Mouse (Mus musculus): ENCODE measurements around the gene Ube2e1.

Gene Ube2e1

DNA sequence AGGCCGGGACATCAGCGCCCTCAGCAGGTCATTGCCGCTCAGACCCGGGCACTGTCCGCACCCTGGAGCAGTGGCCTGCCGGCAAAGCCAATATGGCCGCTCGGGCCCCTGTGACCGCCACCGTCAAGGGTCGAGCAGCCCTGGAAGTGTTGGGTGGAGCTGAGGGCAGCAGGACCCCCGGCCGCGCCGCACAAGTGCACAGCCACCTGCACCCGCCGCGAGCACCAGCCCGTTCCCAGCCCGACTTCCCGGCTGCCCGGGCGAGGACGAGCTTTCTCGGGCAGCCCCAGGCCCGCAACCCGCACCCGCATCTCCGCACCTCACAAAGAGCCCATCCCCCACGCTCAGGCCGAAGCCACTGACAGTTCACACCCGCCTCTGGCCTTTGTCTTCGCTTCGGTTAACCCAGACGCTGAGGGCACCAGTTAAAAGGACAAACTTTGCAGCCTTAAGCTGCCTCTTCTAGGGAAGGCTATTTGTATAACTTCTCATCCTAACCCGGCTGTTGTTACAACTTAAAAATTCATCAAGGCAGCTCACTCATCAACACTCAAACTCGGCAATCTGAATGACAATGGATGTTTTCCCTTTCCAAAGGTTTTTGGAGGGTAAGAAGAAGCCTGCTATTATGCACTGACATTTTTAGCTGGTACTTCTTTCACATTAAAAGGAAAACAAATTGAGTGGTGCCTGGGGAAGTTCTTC lies 4.5 kb downstream of the Ube2e1 start:
- no peak for DNase-seq (ENCODE audit: low read depth, low spot score)

DNA sequence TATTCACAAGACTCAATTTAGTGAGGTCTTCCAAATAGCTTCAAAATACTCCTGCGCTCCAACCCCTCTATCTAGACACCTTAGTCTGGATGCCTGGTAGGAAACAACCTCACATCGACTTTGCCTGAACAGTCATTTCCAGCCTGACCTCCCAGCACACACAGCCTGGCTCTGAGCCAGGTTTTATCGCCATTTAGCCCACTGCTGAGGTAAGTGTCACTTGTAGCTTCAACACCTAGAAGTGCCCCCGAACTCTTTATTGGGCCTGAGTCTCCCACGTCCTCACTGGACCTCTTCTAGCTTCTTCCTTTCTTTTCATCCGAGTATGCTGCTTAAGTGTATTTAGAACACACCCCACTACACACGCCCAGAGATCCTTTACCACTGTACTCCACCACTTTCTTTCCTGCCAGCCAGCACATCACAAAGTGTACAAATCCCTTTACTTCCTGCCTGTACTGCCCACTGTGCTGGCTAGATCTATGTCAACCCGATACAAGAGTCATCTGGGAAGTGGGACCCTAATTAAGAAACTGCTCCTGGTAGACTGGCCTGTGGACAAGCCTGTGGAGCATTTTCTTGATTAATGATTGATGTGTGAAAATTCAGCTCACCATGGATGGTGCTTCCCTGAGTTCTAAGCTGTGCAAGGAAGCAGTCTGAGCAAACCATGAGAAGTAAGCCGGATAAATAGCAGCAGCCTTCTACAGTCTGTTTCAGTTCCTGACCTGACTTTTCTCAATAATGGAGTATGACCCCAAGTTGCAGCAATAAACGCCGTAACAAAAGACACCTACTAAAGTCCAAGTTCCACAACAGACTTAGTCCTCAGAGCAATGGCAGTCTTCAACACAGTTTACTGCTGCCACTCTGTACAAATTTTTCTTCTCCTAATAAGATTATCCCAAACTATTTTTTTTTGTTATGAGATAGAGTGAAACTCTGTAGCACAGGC lies 13.9 kb downstream of the Ube2e1 start:
- DNase-seq (ENCODE audit: low read depth, low spot score): no peak

DNA sequence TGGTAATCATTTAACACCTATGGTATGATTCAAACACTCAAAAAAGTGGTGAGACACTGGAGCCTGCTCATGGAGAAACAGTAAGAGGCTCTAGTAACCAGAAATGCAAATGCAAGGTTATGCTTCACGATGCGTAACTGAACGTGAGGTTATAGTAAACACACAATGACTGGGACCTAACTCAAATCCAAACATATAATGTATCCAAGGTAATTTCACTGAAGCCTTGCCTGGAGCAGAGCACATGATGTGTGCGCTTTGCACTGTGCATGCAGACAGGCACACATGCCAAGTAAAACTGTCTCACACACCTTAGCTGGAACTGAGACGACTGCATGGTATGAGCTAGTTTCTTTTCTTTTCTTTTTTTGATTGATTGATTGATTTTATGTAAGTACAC lies 27.5 kb downstream of the Ube2e1 start:
- DNase-seq (ENCODE audit: low read depth, low spot score): no peak

DNA sequence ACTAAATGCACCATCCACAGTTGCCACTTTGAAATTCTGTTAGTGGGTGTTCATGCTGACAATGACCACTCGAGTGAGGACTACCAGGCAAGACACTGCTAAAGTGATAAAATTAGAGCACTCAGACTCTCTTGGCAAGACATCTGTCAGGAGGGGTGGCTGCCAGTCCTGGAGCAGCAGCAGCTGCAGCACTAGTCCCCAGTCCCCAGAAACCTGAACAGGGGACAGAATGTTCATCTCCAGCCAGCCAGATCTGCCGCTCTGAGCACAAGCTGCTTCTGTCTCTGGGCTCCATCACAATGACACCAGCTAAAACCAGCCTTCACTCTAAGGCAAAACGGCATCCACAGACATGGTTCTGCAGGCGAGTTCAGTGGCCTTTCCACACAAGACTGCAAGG lies 28.4 kb downstream of the Ube2e1 start:
- DNase-seq (ENCODE audit: low read depth, low spot score): no peak

DNA sequence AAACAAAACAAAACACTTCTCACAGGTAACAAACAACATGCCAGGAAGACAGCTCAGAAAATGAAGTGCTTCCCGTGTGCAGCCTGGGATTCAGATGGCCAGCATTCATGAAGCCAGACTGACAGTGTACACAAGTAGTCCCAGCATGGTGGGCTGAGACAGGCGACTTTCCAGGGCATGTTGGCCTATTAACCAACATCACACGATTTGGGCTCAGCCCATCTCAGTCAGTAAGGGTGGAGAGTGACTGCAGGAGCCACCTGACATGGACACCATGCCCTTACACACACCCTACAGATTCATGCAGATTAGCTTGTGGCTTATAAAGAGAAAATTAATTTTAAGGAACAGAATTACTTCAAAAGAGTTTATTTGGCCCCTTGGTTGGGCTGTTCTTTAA lies 28.9 kb downstream of the Ube2e1 start:
- no peak for DNase-seq (ENCODE audit: low read depth, low spot score)

DNA sequence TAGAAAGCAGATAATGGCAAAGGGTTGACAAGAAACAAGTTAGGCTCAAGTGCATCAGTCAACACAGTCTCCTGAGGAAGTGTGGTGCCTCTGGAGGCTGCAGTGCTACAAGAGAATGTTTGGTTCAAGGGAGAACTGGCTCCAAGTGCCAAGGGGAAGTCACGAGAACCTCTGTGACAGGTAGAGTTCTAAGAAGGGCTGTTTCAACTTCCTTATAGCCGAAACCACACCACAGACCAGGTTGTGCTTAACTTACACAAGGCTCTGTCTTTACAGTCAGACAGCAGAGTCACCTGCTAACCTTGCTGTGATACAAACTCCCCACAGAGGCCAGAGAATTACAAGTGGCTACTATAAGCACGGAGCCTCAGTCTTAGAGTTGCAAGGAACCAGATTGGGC lies 30.1 kb downstream of the Ube2e1 start:
- DNase-seq (ENCODE audit: low read depth, low spot score): no peak

DNA sequence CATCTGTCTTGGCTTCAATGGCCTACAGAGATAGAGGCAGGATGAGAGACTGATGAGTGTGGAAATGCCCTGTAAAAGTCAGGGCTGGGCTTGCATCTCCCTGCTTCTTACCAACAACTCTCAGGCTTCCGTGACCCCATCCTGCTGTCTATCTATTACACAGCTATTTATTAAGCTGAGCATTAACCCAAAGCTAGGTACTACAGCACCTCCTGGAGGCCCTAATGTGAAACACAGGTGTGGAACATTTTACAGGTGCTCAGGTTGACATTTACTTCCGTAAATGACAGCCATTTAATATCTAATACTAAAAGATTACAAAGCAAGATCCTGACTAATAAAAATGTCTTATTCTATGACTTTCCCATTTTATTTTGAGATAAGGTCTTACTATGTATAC lies 31.0 kb downstream of the Ube2e1 start:
- DNase-seq (ENCODE audit: low read depth, low spot score): no peak

DNA sequence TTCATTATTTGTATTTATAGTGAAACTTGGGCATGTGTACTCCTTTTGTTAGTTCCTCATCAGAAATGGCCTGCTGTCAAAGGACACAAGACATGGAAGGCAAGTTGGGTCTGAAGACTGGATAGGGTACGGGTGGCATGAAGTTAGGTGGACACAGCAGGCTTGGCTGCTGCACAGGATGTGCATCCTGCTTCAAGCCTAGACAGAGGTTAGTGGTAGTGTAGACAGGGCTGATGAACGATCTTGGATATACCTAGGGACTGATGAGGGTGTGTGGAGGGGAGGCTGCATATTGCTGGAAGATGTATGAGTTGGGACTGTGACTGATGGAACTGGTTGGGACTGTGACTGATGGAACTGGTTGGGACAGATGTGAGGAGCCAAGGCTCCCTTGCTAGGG lies 32.8 kb downstream of the Ube2e1 start:
- no peak for DNase-seq (ENCODE audit: low read depth, low spot score)

DNA sequence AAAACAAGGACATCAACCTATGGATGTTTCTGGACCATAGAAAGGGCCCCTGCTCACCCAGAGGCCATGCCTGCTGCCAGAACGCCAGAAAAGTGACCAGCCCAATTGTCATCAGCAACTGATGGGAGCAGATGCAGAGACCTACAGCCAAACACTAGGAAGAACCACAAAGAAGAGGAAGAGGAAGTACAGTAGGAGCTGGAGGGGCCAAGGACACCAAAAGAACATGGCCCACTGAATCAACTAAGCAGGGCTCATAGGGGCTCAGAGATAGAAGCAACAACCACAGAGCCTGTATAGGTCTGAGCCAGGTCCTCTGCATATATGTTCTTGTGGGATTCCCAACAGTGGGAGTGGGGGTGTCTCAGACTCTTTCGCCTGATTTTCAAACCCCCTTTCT lies 34.2 kb downstream of the Ube2e1 start:
- DNase-seq (ENCODE audit: low read depth, low spot score): no peak

DNA sequence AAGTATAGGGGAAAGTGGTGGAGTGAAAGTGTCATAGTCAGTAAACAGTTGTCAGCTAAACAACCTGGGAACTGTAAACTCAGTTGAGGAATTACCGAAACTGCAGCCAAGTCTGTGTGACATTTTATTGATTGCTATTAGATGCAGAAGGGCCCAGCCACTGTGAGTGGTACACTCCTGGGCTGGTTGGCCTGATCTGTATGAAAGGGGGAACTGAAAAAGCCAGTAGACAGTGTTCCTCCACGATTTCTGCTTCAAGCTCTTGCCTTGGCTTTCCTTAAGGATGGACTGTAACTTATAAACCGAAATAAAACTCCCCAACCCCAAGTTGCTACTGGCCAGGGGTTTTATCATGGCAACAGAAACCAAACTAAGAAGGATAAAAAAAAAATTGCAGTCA lies 39.1 kb downstream of the Ube2e1 start:
- no peak for DNase-seq (ENCODE audit: low read depth, low spot score)

DNA sequence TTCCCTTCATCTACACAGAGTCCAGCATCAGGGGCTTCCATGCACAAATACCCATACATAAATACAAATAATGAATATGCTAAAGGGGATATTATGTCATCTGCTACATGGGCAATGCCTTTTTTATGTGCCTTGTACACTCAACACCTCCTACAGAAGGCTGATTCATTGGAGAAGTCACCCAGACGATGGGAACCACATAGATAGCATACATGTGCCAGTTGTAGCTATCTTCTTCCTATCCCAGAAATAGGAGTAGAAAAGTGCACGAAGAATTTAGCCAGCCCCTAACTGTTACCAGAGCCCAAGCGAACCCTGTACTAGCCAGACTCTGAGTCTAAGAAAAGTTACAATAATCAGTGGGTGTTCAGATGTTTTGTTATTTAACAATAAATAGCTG lies 39.5 kb downstream of the Ube2e1 start:
- no peak for DNase-seq (ENCODE audit: low read depth, low spot score)

DNA sequence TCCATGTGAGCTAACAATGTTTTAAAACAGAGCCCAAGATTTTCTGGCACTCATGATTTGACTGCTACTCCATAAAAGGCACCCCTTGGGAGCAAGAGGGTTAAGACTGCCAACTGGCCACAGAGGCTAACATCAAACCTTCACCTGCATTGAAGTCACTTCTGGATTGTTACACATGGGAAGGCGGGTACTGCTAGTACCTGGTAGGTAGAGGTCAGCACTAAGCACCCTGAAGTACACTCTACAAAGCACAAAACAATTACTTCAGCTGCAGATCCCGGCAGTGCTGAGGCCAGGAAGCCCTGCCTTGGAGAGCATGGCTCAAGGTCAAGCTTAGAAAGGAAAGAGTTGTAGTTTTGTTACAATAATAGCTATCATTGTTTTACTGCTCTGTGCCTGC lies 44.3 kb downstream of the Ube2e1 start:
- no peak for DNase-seq (ENCODE audit: low read depth, low spot score)

DNA sequence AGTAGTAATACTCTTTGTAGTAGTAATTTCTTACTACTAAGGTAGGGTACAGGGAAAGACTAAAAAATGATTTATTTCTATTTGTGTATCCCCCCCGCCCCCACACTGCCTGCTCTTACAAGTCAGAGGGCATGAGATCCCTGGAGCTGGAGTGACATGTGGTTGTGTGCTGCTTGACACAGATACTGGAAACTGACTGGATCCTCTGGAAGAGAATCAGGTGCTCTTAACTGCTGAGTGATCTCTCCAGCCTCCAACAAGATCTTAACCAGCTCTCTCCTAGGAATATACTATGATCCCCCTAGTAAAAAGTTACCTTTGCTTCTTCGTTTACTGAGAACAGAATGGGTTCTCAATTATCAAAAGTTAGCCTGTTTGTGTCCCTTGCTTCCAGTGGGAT lies 45.2 kb downstream of the Ube2e1 start:
- DNase-seq (ENCODE audit: low read depth, low spot score): no peak

DNA sequence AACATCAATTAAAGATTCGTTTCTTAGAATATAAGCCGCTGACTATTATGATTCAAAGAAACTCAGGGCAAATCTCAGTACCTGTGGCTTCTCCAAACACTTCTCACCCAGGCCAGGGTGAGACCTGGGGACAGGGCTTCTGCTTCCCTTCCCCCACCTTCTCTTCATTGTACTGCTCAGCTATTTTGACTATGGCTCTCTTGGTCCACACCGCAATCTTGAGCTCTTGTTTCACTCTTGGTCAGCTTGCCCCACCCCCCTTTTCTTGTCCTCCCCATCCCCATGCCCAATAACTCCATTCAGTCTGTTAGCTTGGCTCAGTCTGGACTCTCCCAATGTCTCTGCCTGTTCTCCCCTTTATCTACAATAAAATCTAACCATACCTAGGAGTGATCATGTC lies 46.2 kb downstream of the Ube2e1 start:
- no peak for DNase-seq (ENCODE audit: low read depth, low spot score)

DNA sequence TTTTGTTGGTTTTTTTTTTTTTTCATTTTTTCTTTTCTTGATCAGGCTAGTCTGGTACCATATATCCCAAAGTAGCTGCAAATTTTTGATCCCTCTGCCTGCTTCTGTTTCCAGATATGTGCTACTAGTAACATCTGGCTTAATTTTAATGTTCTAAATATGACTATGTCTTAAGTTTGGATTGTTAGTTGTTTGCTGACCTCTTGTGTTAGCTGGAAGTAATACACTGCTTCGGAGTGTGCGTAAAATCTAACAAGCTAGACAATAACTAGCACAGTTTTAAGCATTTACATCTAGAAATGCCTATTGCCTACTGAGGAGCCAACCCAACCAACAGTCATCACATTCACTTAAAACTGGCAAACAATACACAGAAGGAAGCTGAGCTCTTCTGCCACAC lies 47.1 kb downstream of the Ube2e1 start:
- peak; percentile 67 for DNase-seq (ENCODE audit: low read depth, low spot score)

DNA sequence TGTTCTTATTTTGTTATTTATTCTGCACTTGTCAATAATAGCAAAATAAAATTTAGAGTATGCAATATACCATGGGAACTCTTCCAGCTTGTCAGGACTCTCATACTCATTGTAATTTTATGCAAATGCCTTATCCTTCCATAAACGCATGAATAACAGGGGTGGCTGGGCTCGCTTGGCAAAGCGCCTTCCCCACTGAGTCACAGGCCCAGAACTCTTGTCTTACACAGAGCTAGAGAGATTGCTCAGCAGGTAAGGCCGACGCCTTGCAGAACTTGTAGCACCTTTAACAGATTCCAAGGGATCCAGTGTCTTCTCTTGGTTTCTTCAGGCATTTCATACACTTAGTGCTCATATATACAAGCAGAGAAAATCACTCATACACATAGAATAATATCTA lies 51.3 kb downstream of the Ube2e1 start:
- DNase-seq (ENCODE audit: low read depth, low spot score): peak; percentile 25

DNA sequence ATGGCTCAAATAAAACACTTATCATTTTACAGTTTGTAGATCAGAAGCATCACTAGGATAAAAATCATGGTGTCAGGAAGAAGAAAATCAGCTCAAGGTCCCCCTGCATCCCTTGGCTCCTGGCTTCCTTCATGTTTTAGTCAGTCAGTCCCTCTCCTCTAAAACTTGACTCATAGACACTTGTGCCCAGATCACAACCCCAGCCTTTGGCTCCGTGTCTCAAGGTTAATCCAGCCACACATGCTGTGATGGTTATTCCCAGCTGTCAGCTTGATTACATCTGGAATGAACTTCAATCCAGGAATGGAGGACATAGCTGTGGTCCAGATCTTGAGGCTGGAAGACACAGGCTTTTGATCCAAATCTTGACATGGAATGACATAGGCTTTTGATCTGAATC lies 57.1 kb downstream of the Ube2e1 start:
- no peak for DNase-seq (ENCODE audit: low read depth, low spot score)

DNA sequence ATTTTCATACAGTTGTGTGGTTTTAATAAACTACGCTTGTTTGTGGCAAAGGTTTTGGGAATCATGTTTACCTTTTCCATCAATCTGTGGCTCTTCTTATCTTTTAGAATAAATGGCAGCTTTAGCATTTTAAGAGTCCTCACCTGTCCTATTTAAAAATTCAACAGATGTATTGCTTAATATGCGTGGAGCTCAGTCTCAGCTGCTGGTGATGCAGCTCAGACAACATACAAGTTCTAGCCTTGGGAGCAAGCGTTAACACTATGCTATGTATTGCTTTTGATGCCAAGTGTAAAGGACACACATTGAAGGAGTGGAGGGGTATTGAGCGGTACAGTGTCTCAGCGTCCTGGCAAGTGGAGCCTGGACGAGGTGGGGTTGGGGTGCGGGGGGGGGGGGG lies 60.0 kb downstream of the Ube2e1 start:
- DNase-seq (ENCODE audit: low read depth, low spot score): peak; percentile 44

DNA sequence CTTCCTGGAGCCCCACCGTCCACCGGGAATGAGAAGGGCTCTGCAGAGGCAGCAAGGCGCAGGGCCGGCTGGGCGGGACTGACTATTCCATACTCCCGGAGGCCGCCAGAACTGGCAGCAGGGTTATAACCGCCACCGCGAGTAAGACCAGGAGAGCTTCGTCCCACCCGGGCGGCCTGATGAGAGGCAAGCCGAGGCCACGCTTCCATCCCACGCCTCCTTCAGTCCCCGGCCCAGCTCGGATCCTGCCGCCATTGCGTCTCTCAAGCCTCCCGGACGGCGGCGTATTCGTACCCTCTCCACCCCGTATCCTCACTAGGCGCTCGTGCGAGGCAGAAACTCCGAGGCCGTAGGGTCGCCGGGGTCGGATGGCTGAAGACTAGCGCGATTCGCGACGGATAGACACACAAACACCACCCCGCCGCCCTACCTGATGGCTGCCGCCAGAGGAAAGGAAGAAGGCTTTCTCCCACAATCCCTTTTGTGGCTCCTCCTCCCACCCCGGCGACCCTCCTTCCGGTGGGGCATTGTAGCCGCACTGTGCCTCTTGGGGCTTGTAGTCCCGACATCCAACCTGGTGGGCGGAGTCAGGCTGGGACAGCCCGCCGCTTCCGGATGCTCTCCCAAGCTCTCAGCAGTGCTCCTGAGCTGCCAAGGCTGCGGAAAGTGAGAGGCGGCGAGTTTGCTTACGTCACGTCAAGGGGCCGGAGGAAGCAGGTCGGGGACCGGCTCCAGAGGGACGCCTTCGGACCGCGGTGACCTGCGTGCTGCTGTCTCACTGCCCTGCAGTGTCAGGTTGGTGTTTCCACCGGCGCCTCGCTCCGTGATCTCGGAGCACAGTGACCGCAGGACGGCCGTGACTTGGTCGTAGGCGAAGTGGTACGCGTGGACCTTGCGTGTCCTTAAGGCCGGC lies 60.9 kb downstream of the Ube2e1 start, which contains the start of the genes Nkiras1 and Rpl15:
Nkiras1 (plus strand) TSS at position 608 of the 913 bp plus-strand sequence.
Rpl15 (minus strand) TSS at position 863 of the 913 bp plus-strand sequence.
- DNase-seq (ENCODE audit: low read depth, low spot score): peak; percentile 99

DNA sequence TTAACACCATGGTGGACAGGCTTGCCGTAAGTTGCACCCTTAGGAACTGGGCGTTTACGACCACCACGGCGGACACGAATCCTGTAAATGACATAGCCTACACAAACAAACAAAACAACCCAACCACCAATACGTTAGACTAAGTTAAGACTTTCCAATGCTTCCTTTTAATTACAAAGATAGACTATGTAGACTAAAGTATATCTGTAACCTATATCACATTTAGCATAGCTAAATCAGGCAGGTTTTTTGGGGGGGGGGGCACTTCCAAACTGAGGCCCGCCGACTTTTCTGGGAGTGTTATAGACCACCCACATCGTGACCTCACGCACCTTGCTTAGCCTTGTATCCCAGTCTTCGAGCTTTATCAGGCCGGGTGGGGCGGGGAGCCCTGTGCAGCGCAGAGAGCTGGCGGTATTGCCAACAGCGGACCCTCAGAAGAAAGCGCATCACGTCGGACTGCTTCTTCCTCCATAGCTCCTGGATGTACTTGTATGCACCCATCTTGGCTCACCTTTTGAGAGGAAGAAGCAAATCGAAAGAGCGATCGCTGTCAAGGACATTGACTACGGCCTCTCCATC lies 61.6 kb downstream of the Ube2e1 start:
- peak; percentile 21 for DNase-seq (ENCODE audit: low read depth, low spot score)

DNA sequence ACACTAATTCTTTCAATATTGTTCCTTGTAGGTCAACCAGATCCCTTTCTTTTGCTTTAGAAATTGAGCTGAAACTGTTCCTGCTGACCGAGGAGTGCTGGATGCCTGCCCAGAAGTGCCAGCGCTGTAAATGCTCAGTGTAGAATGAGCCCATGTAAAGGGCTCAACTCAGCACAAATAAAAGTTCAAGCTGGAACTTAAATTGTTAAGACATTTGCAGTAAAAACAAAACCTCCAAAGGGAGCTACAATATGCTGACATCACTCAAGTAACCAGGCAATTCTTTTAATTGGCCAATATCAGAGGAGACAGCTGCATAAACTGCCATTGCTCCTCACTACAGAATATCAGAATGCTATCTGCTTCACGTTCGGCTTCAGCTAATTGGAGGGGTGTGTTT lies 68.2 kb downstream of the Ube2e1 start:
- DNase-seq (ENCODE audit: low read depth, low spot score): peak; percentile 8
